Mouse (Mus musculus) adrenal gland, adult 8-10 months (tissue): ENCODE measurements at regions not wholly inside any gene's neighbourhood (a gene's known extent, or its start where the extent isn't known, plus 50 kb on each side); places are given as distances from the start of the nearest gene placed in this dataset.

ENCODE experiments used
- DNase-seq: peaks from one replicate; pipeline ENCODE4 v3.0.0; 2022

GRCm38 (mm10) chr2:21129621-21130020, 75.5 kb downstream of the Enkur start:
- DNase-seq: no peak

GRCm38 (mm10) chr2:21126531-21126930, 78.6 kb downstream of the Enkur start:
- no peak for DNase-seq

GRCm38 (mm10) chr2:21122421-21122820, 82.7 kb downstream of the Enkur start:
- DNase-seq: no peak

- DNase-seq: no peak
These were observed 83.5 kb downstream of the Enkur start for GRCm38 (mm10) chr2:21121663-21122062.

GRCm38 (mm10) chr2:21116817-21117216, 88.3 kb downstream of the Enkur start:
- no peak for DNase-seq

GRCm38 (mm10) chr2:21111527-21111926, 93.6 kb downstream of the Enkur start:
- DNase-seq: no peak

GRCm38 (mm10) chr2:21100248-21100808, 104.8 kb downstream of the Enkur start:
- no peak for DNase-seq

GRCm38 (mm10) chr2:21091058-21091971, 113.8 kb downstream of the Enkur start:
- DNase-seq: no peak

GRCm38 (mm10) chr2:21085517-21085916, 116.8 kb upstream of the Arhgap21 start:
- DNase-seq: peak; percentile 17

GRCm38 (mm10) chr2:21067292-21067850, 98.7 kb upstream of the Arhgap21 start:
- DNase-seq: no peak

- DNase-seq: no peak
These were observed 91.6 kb upstream of the Arhgap21 start for GRCm38 (mm10) chr2:21060347-21060650.

- no peak for DNase-seq
These were observed 91.1 kb upstream of the Arhgap21 start for GRCm38 (mm10) chr2:21059618-21060346.

- no peak for DNase-seq
These were observed 90.3 kb upstream of the Arhgap21 start for GRCm38 (mm10) chr2:21058940-21059339.

GRCm38 (mm10) chr2:21056450-21057210, 87.9 kb upstream of the Arhgap21 start:
- no peak for DNase-seq

GRCm38 (mm10) chr2:21055416-21055815, 86.7 kb upstream of the Arhgap21 start:
- DNase-seq: no peak

GRCm38 (mm10) chr2:21054325-21055082, 85.8 kb upstream of the Arhgap21 start:
- DNase-seq: no peak

- no peak for DNase-seq
These were observed 84.9 kb upstream of the Arhgap21 start for GRCm38 (mm10) chr2:21053596-21053995.

- no peak for DNase-seq
These were observed 80.3 kb upstream of the Arhgap21 start for GRCm38 (mm10) chr2:21048996-21049395.

GRCm38 (mm10) chr2:21048226-21048625, 79.5 kb upstream of the Arhgap21 start:
- no peak for DNase-seq

- DNase-seq: no peak
These were observed 77.9 kb upstream of the Arhgap21 start for GRCm38 (mm10) chr2:21046503-21047116.

- DNase-seq: no peak
These were observed 76.1 kb upstream of the Arhgap21 start for GRCm38 (mm10) chr2:21044781-21045180.
